Mouse (Mus musculus) kidney, postnatal 0 days (tissue): ENCODE results near the gene Klhl8. TPM values are rescaled to one million over a fixed set of nuclear protein-coding genes. Genes with fewer than 3 reads are reported as not detected.

Experiments used
- ATAC-seq: fragments of 200-750 bp; cut with Nextera tagmentation; replicated peaks from 2 replicates; pipeline ENCODE4 v1.8.0; 2017; ENCODE audit warnings: low read depth, moderate number of reproducible peaks, moderate TSS enrichment, moderate library complexity; ENCODE audit not compliant: low FRiP score
- DNase-seq: peaks from one replicate; pipeline ENCODE4 v3.0.0-alpha.2; 2016; ENCODE audit warnings: low spot score
- H3K27ac ChIP-seq: fragments of 300-500 bp; sonication (generic); 2 replicates; pipeline ENCODE4 v1.5.1; 2014; ENCODE audit warnings: mild to moderate bottlenecking
- H3K27me3 ChIP-seq: fragments of 300-500 bp; sonication (generic); 2 replicates; pipeline ENCODE4 v1.6.1; 2014; ENCODE audit warnings: low read length, mixed read lengths; ENCODE audit not compliant: insufficient read depth
- H3K36me3 ChIP-seq: fragments of 300-500 bp; sonication (generic); 2 replicates; pipeline ENCODE4 v1.6.1; 2014; ENCODE audit warnings: low read length, mixed read lengths; ENCODE audit not compliant: insufficient read depth
- H3K4me1 ChIP-seq: fragments of 300-500 bp; sonication (generic); replicated peaks from 2 replicates; pipeline ENCODE4 v1.6.1; 2014; ENCODE audit warnings: antibody characterized with exemption, low read length, mixed read lengths; ENCODE audit not compliant: insufficient read depth
- H3K4me2 ChIP-seq: fragments of 300-500 bp; sonication (generic); 2 replicates; pipeline ENCODE4 v1.6.1; 2014; ENCODE audit warnings: mild to moderate bottlenecking, low read length, moderate library complexity, mixed read lengths
- H3K4me3 ChIP-seq: fragments of 300-500 bp; sonication (generic); replicated peaks from 2 replicates; pipeline ENCODE4 v1.5.1; 2014; ENCODE audit warnings: low read depth, low read length
- H3K9ac ChIP-seq: fragments of 300-500 bp; sonication (generic); 2 replicates; pipeline ENCODE4 v1.6.1; 2014; ENCODE audit warnings: low read depth, low read length
- H3K9me3 ChIP-seq: fragments of 300-500 bp; sonication (generic); replicated peaks from 2 replicates; pipeline ENCODE4 v1.6.1; 2016; ENCODE audit warnings: low read length, inconsistent platforms, mixed read lengths
- CTCF ChIP-seq: IDR thresholded peaks from 2 replicates; pipeline ENCODE4 v1.5.1; 2016; ENCODE audit warnings: antibody characterized with exemption, low read depth, mild to moderate bottlenecking, moderate library complexity
- WGBS: fragments of 180-500 bp; shearing (Covaris S2); extraction: QIAGEN DNeasy Blood & Tissue Kit; methylation state at CpG from one replicate; pipeline ENCODE4 v1.1.7; 2014; 5-methylcytosine and 5-hydroxymethylcytosine counted together
- polyA plus RNA-seq: library from polyadenylated mRNA; unstranded; fragments of >200 nt; fragmentation: Nextera tagmentation; extraction: Ambion mirVana; gene quantifications from 2 replicates; pipeline ENCODE4 v1.2.1, GENCODE M21; 2015

The Klhl8 gene
- polyA plus RNA-seq, 1 experiment from 2014 or later = 11.4 TPM

DNA sequence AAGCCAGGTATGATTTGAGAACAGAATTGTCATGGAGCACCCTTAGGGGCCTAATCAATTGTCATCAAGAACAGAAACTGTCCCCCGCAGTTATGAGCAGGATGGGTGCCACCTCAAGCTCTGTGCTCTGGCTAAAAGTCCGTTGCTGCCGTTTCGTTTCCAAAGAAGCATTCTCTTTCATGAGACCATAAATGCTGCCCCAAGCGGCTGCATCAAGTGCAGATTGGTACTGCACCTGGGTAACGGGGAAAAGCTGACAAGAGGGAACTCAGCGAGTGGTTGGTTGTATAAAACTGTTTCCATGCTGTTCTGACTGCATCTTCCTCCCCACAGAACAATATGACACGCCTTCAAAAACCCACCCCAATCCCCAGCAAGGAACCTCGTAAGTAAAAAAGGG, 92.5 kb downstream of the Klhl8 start:
- Histone ChIP-seq H3K27ac (no peak overlapping the region), H3K27me3 (no peaks in the 10 kb centered on the region), H3K4me2 (no peak overlapping the region), H3K36me3 (0 out of 2 replicates have a peak, but pooled peaks cover 5% of the 10 kb centered on the region), H3K4me1 (peaks cover 10% of the 10 kb centered on the region; the same call in 1 of the 2 replicates), H3K9ac (no peak overlapping the region), H3K4me3 (no peak overlapping the region), H3K9me3 (no peaks in the 10 kb centered on the region)
- ATAC-seq = no peak
- 82% methylated on average over 9 of the region's 9 CpGs for WGBS
- DNase-seq = no peak
- TF ChIP-seq CTCF = no peak

DNA sequence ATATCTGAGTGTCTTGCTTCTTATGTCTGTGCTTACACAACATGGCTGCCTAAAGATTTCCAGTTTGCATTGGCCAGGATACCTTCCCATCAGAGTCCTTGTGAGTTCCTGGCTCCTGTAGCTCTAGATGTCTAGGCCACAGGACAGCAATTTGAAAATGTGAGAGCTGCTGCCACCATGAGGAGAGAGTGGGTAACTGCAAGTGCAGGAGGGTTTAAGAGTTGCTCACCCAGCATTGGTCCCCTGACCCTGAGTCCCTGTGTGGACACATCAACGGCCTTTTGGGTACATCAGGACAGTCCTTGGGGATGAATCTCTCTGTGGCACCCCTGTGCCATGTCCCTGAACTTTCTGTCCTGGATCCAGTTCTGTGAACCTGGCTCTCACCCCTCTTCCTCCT, 93.3 kb downstream of the Klhl8 start:
- Histone ChIP-seq H3K27me3 (no peaks in the 10 kb centered on the region), H3K36me3 (0 out of 2 replicates have a peak, but pooled peaks cover 5% of the 10 kb centered on the region), H3K4me2 (no peak overlapping the region), H3K27ac (no peak overlapping the region), H3K4me3 (no peak overlapping the region), H3K4me1 (peaks cover 10% of the 10 kb centered on the region; the same call in 1 of the 2 replicates), H3K9ac (no peak overlapping the region), H3K9me3 (no peaks in the 10 kb centered on the region)
- peak; percentile 98 for TF ChIP-seq CTCF
- ATAC-seq (peak; percentile 76), DNase-seq (peak; percentile 87)
- WGBS = 0% methylated on average over 1 of the region's 1 CpGs

GRCm38 (mm10) chr5:103816718-103817117, 94.3 kb downstream of the Klhl8 start:
- 90% methylated on average over 3 of the region's 3 CpGs for WGBS
- no peak for DNase-seq

GRCm38 (mm10) chr5:103815249-103815617, 95.8 kb downstream of the Klhl8 start:
- Histone ChIP-seq H3K9me3 (no peaks in the 10 kb centered on the region), H3K4me3 (no peak overlapping the region), H3K27me3 (no peaks in the 10 kb centered on the region), H3K27ac (no peak overlapping the region), H3K4me2 (no peak overlapping the region), H3K9ac (no peak overlapping the region), H3K4me1 (peaks cover 3% of the 10 kb centered on the region; the same call in 1 of the 2 replicates), H3K36me3 (0 out of 2 replicates have a peak, but pooled peaks cover 5% of the 10 kb centered on the region)
- TF ChIP-seq CTCF = no peak
- ATAC-seq (no peak), DNase-seq (no peak)
- 44% methylated on average over 4 of the region's 4 CpGs for WGBS

More at GRCm38 (mm10) chr5:103816718-103817117, 94.3 kb downstream of the Klhl8 start:
- no peak overlapping the region for H3K9ac ChIP-seq
- H3K9me3 ChIP-seq = no peaks in the 10 kb centered on the region
- H3K36me3 ChIP-seq = 0 out of 2 replicates have a peak, but pooled peaks cover 5% of the 10 kb centered on the region
- H3K4me1 ChIP-seq = peaks cover 10% of the 10 kb centered on the region; the same call in 1 of the 2 replicates
- H3K4me3 ChIP-seq = no peak overlapping the region
- no peak for TF ChIP-seq CTCF
- no peak overlapping the region for H3K27ac ChIP-seq
- ATAC-seq = no peak
- no peaks in the 10 kb centered on the region for H3K27me3 ChIP-seq
- no peak overlapping the region for H3K4me2 ChIP-seq

DNA sequence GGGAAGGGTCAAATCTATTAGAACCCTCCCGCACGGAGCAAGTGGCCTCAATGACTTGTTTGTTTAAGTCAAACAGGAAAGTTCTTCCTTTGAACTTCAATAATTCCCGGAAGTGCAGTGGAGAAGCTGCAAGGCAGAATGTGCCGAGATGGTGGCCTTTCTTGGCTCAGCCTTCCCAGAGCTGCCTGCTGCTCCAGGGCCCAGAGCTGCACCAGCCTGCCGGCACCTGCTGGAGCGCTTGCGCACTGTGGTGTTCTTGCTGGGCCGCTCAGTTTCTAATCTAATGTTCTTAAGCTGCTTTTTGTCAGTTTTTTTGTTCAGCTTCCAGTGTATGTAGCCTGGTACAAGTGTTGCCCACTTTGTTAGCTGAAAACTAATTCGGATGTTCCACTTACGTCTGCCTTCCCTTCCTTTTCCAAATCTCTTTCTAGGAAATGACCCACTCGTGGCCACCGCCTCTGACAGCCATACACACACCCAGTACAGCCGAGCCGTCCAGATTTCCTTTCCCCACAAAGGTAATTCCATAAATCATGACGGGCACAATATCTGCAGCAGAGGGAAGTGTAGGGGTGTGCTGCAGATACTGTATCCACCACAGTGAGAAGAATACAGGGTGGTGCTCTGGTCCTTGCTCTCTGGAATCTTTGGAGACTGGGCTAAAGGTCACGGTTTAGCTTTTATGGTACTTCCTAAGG, 96.4 kb downstream of the Klhl8 start:
- H3K27ac ChIP-seq = 0 out of 2 replicates have a peak overlapping the region, but pooled peaks have one; percentile 63
- no peak overlapping the region for H3K4me2 ChIP-seq
- H3K4me3 ChIP-seq = no peak overlapping the region
- 0 out of 2 replicates have a peak, but pooled peaks cover 5% of the 10 kb centered on the region for H3K36me3 ChIP-seq
- H3K9me3 ChIP-seq = no peaks in the 10 kb centered on the region
- no peaks in the 10 kb centered on the region for H3K27me3 ChIP-seq
- no peak for TF ChIP-seq CTCF
- DNase-seq = no peak
- peaks cover 3% of the 10 kb centered on the region; the same call in 1 of the 2 replicates for H3K4me1 ChIP-seq
- WGBS = 41% methylated on average over 16 of the region's 16 CpGs
- no peak overlapping the region for H3K9ac ChIP-seq
- no peak for ATAC-seq

GRCm38 (mm10) chr5:103813997-103814542, 97.0 kb downstream of the Klhl8 start:
- H3K36me3 ChIP-seq = 0 out of 2 replicates have a peak, but pooled peaks cover 5% of the 10 kb centered on the region
- no peak overlapping the region for H3K4me3 ChIP-seq
- no peak overlapping the region for H3K4me2 ChIP-seq
- H3K27me3 ChIP-seq = no peaks in the 10 kb centered on the region
- H3K9ac ChIP-seq = no peak overlapping the region
- 0 out of 2 replicates have a peak overlapping the region, but pooled peaks have one; percentile 63 for H3K27ac ChIP-seq
- DNase-seq (no peak), ATAC-seq (no peak)
- TF ChIP-seq CTCF = no peak
- WGBS = 74% methylated on average over 12 of the region's 12 CpGs
- peaks cover 3% of the 10 kb centered on the region; the same call in 1 of the 2 replicates for H3K4me1 ChIP-seq
- H3K9me3 ChIP-seq = no peaks in the 10 kb centered on the region
